Mouse (Mus musculus): Measurements from ENCODE around the gene Fgr. TPM values are rescaled to one million over a fixed set of nuclear protein-coding genes. Genes with fewer than 3 reads are reported as not detected.
A peak's percentile ranks its signal among the peaks of the same experiment; 100 is the strongest.

Fgr gene
- total and polyA plus RNA-seq, 2 experiments from 2014 or later, result 0.19 to 0.31 TPM

DNA sequence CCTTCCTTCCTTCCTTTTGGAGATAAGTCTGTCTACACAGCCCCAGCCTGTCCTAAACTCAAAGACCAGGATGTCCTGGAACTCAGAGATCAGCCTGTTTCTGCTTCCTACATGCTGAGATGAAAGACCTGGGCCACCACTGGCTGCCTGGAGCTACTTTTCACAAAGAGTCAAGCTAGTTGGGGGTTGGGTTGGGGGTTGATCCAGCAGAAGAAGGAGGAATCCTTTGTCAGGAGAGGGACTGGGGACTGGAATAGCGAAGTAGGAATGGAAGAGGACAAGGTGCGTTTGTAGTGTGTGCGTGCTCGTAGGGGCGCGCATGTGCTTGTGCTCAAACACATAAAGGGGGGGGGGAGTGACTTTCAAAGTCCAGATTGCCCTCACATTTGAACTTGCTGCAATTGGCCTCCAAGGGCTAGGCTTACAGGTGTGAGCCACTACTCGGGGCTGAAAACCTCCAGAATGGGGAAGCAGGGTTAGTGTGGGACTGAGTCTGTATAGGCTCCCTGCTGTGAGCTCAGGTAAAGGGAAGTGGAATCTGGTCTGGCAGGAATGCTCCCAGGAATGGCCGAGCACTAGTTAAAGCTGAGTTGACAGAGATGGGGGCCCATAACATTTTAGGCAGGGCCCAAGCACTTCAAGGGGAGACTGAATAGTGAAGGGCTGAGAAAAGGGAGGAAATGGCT lies 58.7 kb downstream of the Fgr start:
- TF ChIP-seq CTCF (IDR thresholded peaks at IDR 0.05; ENCODE audit: low read depth), result no peak
- WGBS, result 94% methylated on average over 8 of the region's 8 CpGs
- no peaks in the 10 kb centered on the region for H3K27me3 ChIP-seq (ENCODE audit: control insufficient read depth, insufficient read depth, low read length)
- H3K4me3 ChIP-seq (ENCODE audit: low read depth, low read length), result no peak overlapping the region
- H3K9me3 ChIP-seq (replicated peaks; ENCODE audit: control insufficient read depth, low read length), result no peaks in the 10 kb centered on the region
- no peak overlapping the region for H3K27ac ChIP-seq (ENCODE audit: low read depth)
- DNase-seq (ENCODE audit: low spot score) (no peak), ATAC-seq (ENCODE audit: insufficient read depth, low read depth) (no peak)
- peaks cover 46% of the 10 kb centered on the region for H3K4me1 ChIP-seq (ENCODE audit: control insufficient read depth, insufficient read depth)
- no peaks in the 10 kb centered on the region; the same call in 1 of the 2 replicates for H3K36me3 ChIP-seq (replicated peaks; ENCODE audit: control insufficient read depth, insufficient read depth, low read length)
- no peak overlapping the region for H3K4me2 ChIP-seq (ENCODE audit: low read depth, low read length)
- H3K9ac ChIP-seq (replicated peaks; ENCODE audit: low read depth, low read length), result no peak overlapping the region

DNA sequence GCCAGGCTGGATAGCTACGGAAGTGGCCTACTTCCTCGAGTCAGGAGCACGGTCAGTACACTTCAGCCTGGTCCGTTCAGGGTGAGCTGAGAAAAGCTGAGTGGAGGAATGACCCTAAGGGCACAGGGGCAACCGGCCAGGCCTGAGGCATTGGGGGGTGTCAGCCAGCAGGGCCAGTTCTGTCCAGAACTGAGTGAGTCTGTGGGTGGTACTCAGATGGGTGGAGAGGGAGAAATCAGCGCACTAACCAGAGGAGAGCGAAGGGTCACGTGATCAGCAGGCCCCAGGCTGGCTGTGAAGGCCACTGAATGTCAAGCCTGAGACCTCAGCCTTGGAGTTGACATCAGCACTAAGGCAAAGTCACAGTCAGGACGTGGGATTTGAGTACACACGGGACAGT lies 60.6 kb downstream of the Fgr start:
- no peak for DNase-seq (ENCODE audit: low spot score)
- Histone ChIP-seq H3K4me1 (ENCODE audit: control insufficient read depth, insufficient read depth) (peaks cover 46% of the 10 kb centered on the region), H3K4me2 (ENCODE audit: low read depth, low read length) (no peak overlapping the region), H3K9me3 (replicated peaks; ENCODE audit: control insufficient read depth, low read length) (no peaks in the 10 kb centered on the region), H3K27me3 (ENCODE audit: control insufficient read depth, insufficient read depth, low read length) (no peaks in the 10 kb centered on the region), H3K9ac (replicated peaks; ENCODE audit: low read depth, low read length) (no peak overlapping the region), H3K36me3 (replicated peaks; ENCODE audit: control insufficient read depth, insufficient read depth, low read length) (no peaks in the 10 kb centered on the region; the same call in 1 of the 2 replicates), H3K4me3 (ENCODE audit: low read depth, low read length) (no peak overlapping the region), H3K27ac (ENCODE audit: low read depth) (peak overlapping the region; percentile 80)
- 48% methylated on average over 10 of the region's 10 CpGs for WGBS
- ATAC-seq (ENCODE audit: insufficient read depth, low read depth), result no peak
- TF ChIP-seq EP300 (IDR thresholded peaks at IDR 0.05; ENCODE audit: low read depth) (no peak), CTCF (IDR thresholded peaks at IDR 0.05; ENCODE audit: low read depth) (no peak)

DNA sequence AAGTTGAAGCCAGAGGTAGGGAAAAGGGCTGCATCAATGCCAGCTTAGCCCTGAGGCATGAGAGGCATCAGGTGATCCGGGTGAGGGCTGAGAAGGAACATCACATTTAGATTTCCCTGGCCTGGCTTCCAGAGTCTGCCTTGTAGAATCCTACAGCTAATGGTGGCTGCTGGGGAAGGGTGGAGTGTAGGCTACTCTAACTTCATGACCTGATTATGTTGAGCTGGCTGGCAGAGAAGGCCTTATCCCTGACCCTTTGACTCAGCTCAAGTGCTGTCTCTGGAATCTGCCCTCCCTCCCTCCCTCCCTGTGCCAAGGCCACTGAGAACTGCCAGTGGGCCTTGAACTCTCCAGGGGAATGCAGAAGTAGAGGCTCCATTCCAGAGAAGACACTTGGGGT lies 61.6 kb downstream of the Fgr start:
- no peak for TF ChIP-seq EP300 (IDR thresholded peaks at IDR 0.05; ENCODE audit: low read depth)
- TF ChIP-seq CTCF (IDR thresholded peaks at IDR 0.05; ENCODE audit: low read depth), result no peak
- peak; percentile 18; the same call in 1 of the 2 replicates for ATAC-seq (ENCODE audit: insufficient read depth, low read depth)
- Histone ChIP-seq H3K4me1 (ENCODE audit: control insufficient read depth, insufficient read depth) (peaks cover 53% of the 10 kb centered on the region), H3K4me2 (ENCODE audit: low read depth, low read length) (no peak overlapping the region), H3K36me3 (replicated peaks; ENCODE audit: control insufficient read depth, insufficient read depth, low read length) (no peaks in the 10 kb centered on the region; the same call in 1 of the 2 replicates), H3K9me3 (replicated peaks; ENCODE audit: control insufficient read depth, low read length) (no peaks in the 10 kb centered on the region), H3K9ac (replicated peaks; ENCODE audit: low read depth, low read length) (no peak overlapping the region), H3K27me3 (ENCODE audit: control insufficient read depth, insufficient read depth, low read length) (no peaks in the 10 kb centered on the region), H3K27ac (ENCODE audit: low read depth) (peak overlapping the region; percentile 80), H3K4me3 (ENCODE audit: low read depth, low read length) (no peak overlapping the region)
- DNase-seq (ENCODE audit: low spot score), result no peak
- 34% methylated on average over 1 of the region's 1 CpGs for WGBS

DNA sequence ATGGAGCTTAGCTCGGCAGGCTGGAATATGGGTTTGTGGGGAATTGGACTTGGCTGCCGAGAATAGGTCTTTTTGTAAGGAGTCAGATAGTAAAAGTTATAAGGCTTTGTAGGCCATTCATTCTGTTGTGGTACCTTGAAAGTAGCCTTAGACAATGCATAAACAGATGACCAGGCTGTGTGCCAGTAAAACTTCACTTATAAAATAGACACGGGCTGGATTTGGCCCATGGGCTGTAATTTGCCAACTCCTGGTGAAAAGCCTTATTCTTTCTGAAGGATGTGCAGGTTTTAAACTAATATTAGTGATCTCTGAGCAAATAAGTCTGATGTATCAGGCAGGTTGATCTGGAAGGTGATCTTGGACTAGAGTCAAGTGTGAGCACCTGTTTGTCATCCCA lies 62.1 kb downstream of the Fgr start:
- H3K4me1 ChIP-seq (ENCODE audit: control insufficient read depth, insufficient read depth), result peaks cover 58% of the 10 kb centered on the region
- peak overlapping the region; percentile 80 for H3K27ac ChIP-seq (ENCODE audit: low read depth)
- no peak for DNase-seq (ENCODE audit: low spot score)
- 55% methylated on average over 3 of the region's 3 CpGs for WGBS
- H3K36me3 ChIP-seq (replicated peaks; ENCODE audit: control insufficient read depth, insufficient read depth, low read length), result no peaks in the 10 kb centered on the region; the same call in 1 of the 2 replicates
- no peaks in the 10 kb centered on the region for H3K9me3 ChIP-seq (replicated peaks; ENCODE audit: control insufficient read depth, low read length)
- H3K4me2 ChIP-seq (ENCODE audit: low read depth, low read length), result no peak overlapping the region
- no peak overlapping the region for H3K4me3 ChIP-seq (ENCODE audit: low read depth, low read length)
- H3K9ac ChIP-seq (replicated peaks; ENCODE audit: low read depth, low read length), result no peak overlapping the region
- no peak for TF ChIP-seq CTCF (IDR thresholded peaks at IDR 0.05; ENCODE audit: low read depth)
- no peak for TF ChIP-seq EP300 (IDR thresholded peaks at IDR 0.05; ENCODE audit: low read depth)
- no peak for ATAC-seq (ENCODE audit: insufficient read depth, low read depth)
- no peaks in the 10 kb centered on the region for H3K27me3 ChIP-seq (ENCODE audit: control insufficient read depth, insufficient read depth, low read length)

DNA sequence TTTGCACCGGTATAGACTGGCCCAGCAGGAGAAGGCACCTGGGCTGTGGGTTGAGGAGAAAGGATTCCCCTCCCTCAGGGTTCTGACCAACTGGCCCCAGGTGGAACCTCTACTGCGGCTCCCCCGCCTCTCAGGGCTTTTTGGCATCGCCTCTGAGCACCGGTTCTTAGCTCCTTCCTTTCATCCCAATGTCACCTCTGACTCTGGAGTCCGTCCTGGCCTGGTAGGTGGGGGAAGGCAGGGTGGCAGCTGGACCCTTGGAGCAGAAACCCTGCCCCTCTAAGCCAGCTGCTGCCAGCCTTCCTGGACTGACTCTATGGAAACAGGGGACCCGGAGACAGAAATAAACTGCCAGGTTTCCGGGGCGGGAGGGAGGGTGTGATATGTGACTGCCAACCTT lies 63.4 kb downstream of the Fgr start:
- Histone ChIP-seq H3K4me3 (ENCODE audit: low read depth, low read length) (no peak overlapping the region), H3K4me1 (ENCODE audit: control insufficient read depth, insufficient read depth) (peaks cover 69% of the 10 kb centered on the region), H3K27ac (ENCODE audit: low read depth) (peak overlapping the region; percentile 27; the same call in 1 of the 2 replicates), H3K9ac (replicated peaks; ENCODE audit: low read depth, low read length) (no peak overlapping the region), H3K27me3 (ENCODE audit: control insufficient read depth, insufficient read depth, low read length) (no peaks in the 10 kb centered on the region), H3K4me2 (ENCODE audit: low read depth, low read length) (peak overlapping the region; percentile 100), H3K9me3 (replicated peaks; ENCODE audit: control insufficient read depth, low read length) (no peaks in the 10 kb centered on the region), H3K36me3 (replicated peaks; ENCODE audit: control insufficient read depth, insufficient read depth, low read length) (no peaks in the 10 kb centered on the region)
- ATAC-seq (ENCODE audit: insufficient read depth, low read depth) (no peak), DNase-seq (ENCODE audit: low spot score) (no peak)
- WGBS, result 18% methylated on average over 9 of the region's 9 CpGs
- TF ChIP-seq CTCF (IDR thresholded peaks at IDR 0.05; ENCODE audit: low read depth) (no peak), EP300 (IDR thresholded peaks at IDR 0.05; ENCODE audit: low read depth) (no peak)

DNA sequence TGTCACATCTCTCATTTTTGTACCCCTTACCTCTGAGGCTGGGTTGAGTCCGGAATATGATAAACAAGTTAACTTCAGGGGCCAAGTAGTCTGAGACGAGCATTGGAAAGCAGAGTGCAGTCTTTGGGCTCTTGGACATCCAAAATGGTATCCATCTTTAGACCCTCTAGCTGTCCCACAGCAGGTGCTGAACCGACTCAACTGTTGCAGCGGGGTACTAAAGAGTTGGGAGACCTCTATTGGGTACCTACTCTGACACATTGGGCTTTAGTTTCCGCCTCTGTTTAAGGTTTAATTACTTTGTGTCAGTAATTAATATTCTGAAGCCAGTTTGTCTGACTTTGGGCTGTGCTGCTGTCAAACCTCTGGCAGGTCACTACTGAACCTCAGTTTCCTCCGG lies 63.9 kb downstream of the Fgr start:
- Histone ChIP-seq H3K4me3 (ENCODE audit: low read depth, low read length) (peak overlapping the region; percentile 77), H3K9ac (replicated peaks; ENCODE audit: low read depth, low read length) (0 out of 2 replicates have a peak overlapping the region, but pooled peaks have one; percentile 88), H3K27me3 (ENCODE audit: control insufficient read depth, insufficient read depth, low read length) (no peaks in the 10 kb centered on the region), H3K4me2 (ENCODE audit: low read depth, low read length) (peak overlapping the region; percentile 100), H3K4me1 (ENCODE audit: control insufficient read depth, insufficient read depth) (peaks cover 74% of the 10 kb centered on the region), H3K36me3 (replicated peaks; ENCODE audit: control insufficient read depth, insufficient read depth, low read length) (no peaks in the 10 kb centered on the region), H3K9me3 (replicated peaks; ENCODE audit: control insufficient read depth, low read length) (no peaks in the 10 kb centered on the region), H3K27ac (ENCODE audit: low read depth) (0 out of 2 replicates have a peak overlapping the region, but pooled peaks have one; percentile 95)
- ATAC-seq (ENCODE audit: insufficient read depth, low read depth) (no peak), DNase-seq (ENCODE audit: low spot score) (no peak)
- 34% methylated on average over 6 of the region's 6 CpGs for WGBS
- TF ChIP-seq EP300 (IDR thresholded peaks at IDR 0.05; ENCODE audit: low read depth) (no peak), CTCF (IDR thresholded peaks at IDR 0.05; ENCODE audit: low read depth) (no peak)

Measured in heart, postnatal 0 days (tissue).